Mouse (Mus musculus): ENCODE measurements at regions not wholly inside any gene's neighbourhood (a gene's known extent, or its start where the extent isn't known, plus 50 kb on each side); places are given as distances from the start of the nearest gene placed in this dataset.

- no peak for DNase-seq (ENCODE audit: low read depth in 2 of 2, low spot score in 2 of 2)
Measured at GRCm38 (mm10) chr2:117693537-117693936, 350.7 kb upstream of the Rasgrp1 start.

- DNase-seq (ENCODE audit: low read depth in 2 of 2, low spot score in 2 of 2) = no peak
Measured at GRCm38 (mm10) chr2:117710173-117710813, 367.5 kb upstream of the Rasgrp1 start.

GRCm38 (mm10) chr2:117724066-117724465 lies 381.3 kb upstream of the Rasgrp1 start:
- DNase-seq (ENCODE audit: low read depth in 2 of 2, low spot score in 2 of 2) = no peak

DNA sequence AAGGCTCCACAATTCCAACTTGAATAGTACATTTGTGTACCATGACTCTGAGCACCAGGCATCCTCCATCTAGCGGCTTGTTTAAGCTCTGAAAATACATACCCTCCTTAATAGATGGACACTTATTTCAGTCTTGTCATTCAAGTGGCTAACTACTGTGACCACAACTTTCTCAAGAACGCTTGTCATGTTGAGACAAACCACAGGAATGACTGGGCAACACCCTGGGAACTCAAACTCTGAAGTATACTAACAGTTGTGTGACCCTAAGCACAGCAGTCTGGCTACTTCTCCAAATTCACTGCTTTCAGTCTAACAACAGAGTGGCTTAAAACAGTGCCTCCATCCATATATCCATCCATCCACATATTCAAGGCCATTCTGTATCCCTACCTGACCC lies 380.4 kb upstream of the Thbs1 start:
- no peak for DNase-seq (ENCODE audit: low read depth in 2 of 2, low spot score in 2 of 2)

GRCm38 (mm10) chr2:117742413-117742812 lies 369.3 kb upstream of the Thbs1 start:
- no peak for DNase-seq (ENCODE audit: low read depth in 2 of 2, low spot score in 2 of 2)

DNA sequence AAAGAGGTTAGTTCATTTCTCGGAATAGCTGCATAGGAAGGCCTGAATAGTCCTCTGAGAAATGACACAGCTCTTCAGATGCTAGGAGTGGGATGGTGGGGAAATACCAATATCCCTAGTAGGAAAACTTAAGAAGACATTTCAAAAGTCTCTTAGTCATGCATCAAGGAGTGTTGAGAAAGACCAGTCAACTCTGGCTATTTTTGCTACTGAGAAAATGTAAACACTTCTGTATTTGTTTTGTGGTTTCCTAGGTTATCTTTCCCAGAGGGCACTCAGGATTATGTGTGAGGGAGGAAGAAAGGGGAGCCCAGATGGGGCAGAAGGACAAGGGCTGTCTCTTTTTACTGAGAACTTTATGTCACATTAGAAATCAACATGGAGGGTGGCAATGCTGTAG lies 367.8 kb upstream of the Thbs1 start:
- no peak for DNase-seq (ENCODE audit: low read depth in 2 of 2, low spot score in 2 of 2)

DNA sequence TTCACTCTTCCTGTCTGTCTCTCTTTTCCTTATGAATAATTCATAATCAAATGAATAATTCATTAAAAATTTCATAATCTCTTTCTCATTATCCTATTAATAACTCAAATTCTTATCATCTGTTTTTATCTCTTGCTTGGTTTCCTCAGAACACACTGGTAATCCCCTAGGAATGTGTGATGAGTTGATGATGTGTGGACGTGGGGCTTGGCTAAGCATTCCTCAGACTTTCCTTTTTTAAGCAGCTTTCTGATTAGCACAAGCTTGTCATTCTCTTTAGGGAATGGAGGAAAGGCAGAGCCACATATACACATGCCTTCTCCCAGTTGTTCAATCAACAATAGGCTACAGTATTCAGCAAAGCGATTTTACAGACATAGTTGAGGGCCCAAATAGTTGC lies 365.9 kb upstream of the Thbs1 start:
- no peak for DNase-seq (ENCODE audit: low read depth in 2 of 2, low spot score in 2 of 2)

- no peak for DNase-seq (ENCODE audit: low read depth in 2 of 2, low spot score in 2 of 2)
Measured at GRCm38 (mm10) chr2:117747136-117747535, 364.5 kb upstream of the Thbs1 start.

- DNase-seq (ENCODE audit: low read depth in 2 of 2, low spot score in 2 of 2) = no peak
Measured at GRCm38 (mm10) chr2:117748892-117749291, 362.8 kb upstream of the Thbs1 start.

GRCm38 (mm10) chr2:117759491-117760013 lies 352.1 kb upstream of the Thbs1 start:
- no peak for DNase-seq (ENCODE audit: low read depth in 2 of 2, low spot score in 2 of 2)

- DNase-seq (ENCODE audit: low read depth in 2 of 2, low spot score in 2 of 2) = no peak
Measured at GRCm38 (mm10) chr2:117763631-117764030, 348.0 kb upstream of the Thbs1 start.

GRCm38 (mm10) chr2:117765572-117765971 lies 346.1 kb upstream of the Thbs1 start:
- no peak for DNase-seq (ENCODE audit: low read depth in 2 of 2, low spot score in 2 of 2)

- no peak for DNase-seq (ENCODE audit: low read depth in 2 of 2, low spot score in 2 of 2)
Measured at GRCm38 (mm10) chr2:117766450-117766849, 345.2 kb upstream of the Thbs1 start.

DNA sequence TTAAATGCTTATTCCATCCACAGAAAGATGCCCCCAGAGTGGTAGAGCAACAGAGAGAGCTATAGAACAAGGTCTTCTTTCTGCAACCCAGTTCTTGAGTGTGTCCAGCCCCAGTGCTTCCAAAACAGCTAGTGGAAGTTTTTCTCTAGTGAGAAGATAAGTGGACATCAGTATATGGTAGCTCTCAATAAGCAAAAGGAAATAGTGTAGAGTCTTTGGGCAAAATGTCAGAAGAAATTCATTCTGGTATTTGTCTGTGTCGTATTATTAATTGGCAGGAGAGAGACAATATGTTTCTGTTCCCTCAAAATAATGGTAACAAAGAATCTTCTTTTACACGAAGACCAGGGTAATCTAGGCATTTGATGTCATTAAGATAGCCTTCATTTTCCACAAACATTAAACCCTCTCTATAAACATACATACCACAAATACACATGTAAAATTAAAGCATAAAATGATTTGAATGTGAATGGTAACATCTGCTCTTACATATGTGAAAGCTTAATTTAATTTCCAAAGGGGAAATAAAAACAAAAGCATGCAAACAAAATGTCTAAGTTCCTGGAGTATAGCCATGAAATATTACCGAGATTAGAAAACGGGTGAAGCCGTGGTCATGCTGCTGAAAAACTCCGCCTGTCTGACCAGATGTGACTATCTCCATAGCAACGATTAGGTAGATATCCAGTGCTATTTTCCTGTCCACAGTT lies 342.1 kb upstream of the Thbs1 start:
- no peak for DNase-seq (ENCODE audit: low read depth in 2 of 2, low spot score in 2 of 2)

- no peak for DNase-seq (ENCODE audit: low read depth in 2 of 2, low spot score in 2 of 2)
Measured at GRCm38 (mm10) chr2:117770115-117770485, 341.6 kb upstream of the Thbs1 start.

GRCm38 (mm10) chr2:117780287-117780686 lies 331.4 kb upstream of the Thbs1 start:
- no peak for DNase-seq (ENCODE audit: low read depth in 2 of 2, low spot score in 2 of 2)

DNA sequence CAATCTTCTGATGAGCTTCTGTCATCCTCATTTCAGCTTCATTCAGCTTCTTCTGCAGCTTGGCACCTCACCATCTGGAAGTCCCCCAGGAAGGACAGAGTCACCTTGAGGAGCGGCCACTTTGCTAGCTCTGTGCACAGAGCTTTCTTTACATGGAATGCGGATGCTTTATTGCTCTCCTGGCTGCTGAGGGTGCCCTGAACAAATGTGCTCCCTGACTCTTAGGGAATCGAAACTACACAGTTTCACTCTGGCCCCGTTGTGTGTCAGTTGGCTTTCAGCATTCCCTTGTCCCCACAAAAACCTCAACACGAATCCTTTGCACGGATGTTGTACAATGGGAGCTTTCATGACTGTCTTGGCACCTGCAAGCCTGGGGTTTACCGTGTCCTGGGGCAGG lies 330.9 kb upstream of the Thbs1 start:
- no peak for DNase-seq (ENCODE audit: low read depth in 2 of 2, low spot score in 2 of 2)

DNA sequence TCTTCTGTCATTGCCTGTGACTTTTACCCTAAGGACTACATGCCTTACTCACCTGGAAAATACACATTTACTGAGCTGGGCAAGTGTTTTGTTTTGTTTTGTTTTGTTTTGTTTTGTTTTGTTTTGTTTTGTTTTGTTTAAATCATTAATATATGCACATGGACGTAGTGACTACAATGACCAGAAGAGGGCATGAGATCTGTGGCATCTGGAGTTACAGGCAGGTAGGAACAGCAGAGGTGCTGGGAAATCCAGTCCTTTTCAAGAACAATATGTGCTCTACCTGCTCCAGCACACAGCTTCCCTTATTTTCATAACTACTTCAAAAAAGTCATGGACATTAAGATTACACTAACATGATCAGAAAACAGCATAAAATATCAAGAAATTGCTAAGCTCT lies 324.4 kb upstream of the Thbs1 start:
- no peak for DNase-seq (ENCODE audit: low read depth in 2 of 2, low spot score in 2 of 2)

- no peak for DNase-seq (ENCODE audit: low read depth in 2 of 2, low spot score in 2 of 2)
Measured at GRCm38 (mm10) chr2:117794285-117794684, 317.4 kb upstream of the Thbs1 start.

GRCm38 (mm10) chr2:117801946-117802600 lies 309.6 kb upstream of the Thbs1 start:
- DNase-seq (ENCODE audit: low read depth in 2 of 2, low spot score in 2 of 2) = no peak

- DNase-seq (ENCODE audit: low read depth in 2 of 2, low spot score in 2 of 2) = no peak
Measured at GRCm38 (mm10) chr2:117802686-117803085, 309.0 kb upstream of the Thbs1 start.

DNA sequence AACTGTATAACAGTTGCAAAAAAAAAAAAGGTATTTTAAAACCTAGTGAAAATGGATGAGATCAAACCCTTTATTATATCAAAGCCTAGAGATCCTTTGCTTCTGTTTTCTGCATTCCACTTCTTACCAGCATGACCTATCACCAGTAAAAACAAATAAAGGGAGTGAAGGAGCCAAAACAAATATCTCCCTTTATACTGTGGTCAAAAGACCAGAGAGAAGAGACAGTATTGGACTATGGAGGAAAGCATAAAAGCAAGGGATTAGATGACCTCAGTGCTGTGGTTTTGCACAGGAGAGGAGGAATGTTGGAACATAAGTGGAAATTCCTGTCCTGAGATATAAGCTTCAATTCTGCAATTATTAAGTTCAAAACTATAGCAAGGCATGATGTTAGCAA lies 307.0 kb upstream of the Thbs1 start:
- no peak for DNase-seq (ENCODE audit: low read depth in 2 of 2, low spot score in 2 of 2)
